Mouse (Mus musculus) thymus, adult 2 months (tissue): Measurements from ENCODE around the gene Xrcc4. TPM values are rescaled to one million over a fixed set of nuclear protein-coding genes. Genes with fewer than 3 reads are reported as not detected.

ENCODE experiments used
- DNase-seq: peaks from one replicate; pipeline ENCODE4 v3.0.0; 2021
- H3K27ac ChIP-seq: fragments of 200-500 bp; 2 replicates; pipeline ENCODE4 v1.5.1; 2012; ENCODE audit warnings: low read length, control low read depth; ENCODE audit not compliant: control insufficient read depth, insufficient read depth
- H3K27me3 ChIP-seq: fragments of 200-500 bp; 2 replicates; pipeline ENCODE4 v1.6.1; 2012; ENCODE audit warnings: mild to moderate bottlenecking, low read length, moderate library complexity, mixed read lengths; ENCODE audit not compliant: control insufficient read depth, insufficient read depth
- H3K36me3 ChIP-seq: fragments of 200-500 bp; 2 replicates; pipeline ENCODE4 v1.6.1; 2012; ENCODE audit warnings: mild to moderate bottlenecking, low read length, moderate library complexity; ENCODE audit not compliant: control insufficient read depth, insufficient read depth
- H3K4me1 ChIP-seq: fragments of 200-500 bp; replicated peaks from 2 replicates; pipeline ENCODE4 v1.6.1; 2012; ENCODE audit warnings: low read length; ENCODE audit not compliant: control insufficient read depth, insufficient read depth
- H3K4me3 ChIP-seq: fragments of 200-500 bp; 2 replicates; pipeline ENCODE4 v1.5.1; 2012; ENCODE audit warnings: mild to moderate bottlenecking, low read length, control low read depth, moderate library complexity; ENCODE audit not compliant: control insufficient read depth, insufficient read depth
- CTCF ChIP-seq: fragments of 200-500 bp; IDR thresholded peaks from 2 replicates; pipeline ENCODE4 v1.5.1; 2012; ENCODE audit warnings: mild to moderate bottlenecking, control low read depth, low read length, moderate library complexity, borderline replicate concordance; ENCODE audit not compliant: control insufficient read depth, poor library complexity, insufficient read depth; ENCODE audit errors: extremely low read depth
- POLR2A ChIP-seq: fragments of 200-500 bp; IDR thresholded peaks from 2 replicates; pipeline ENCODE4 v1.6.1; 2012; ENCODE audit warnings: mild to moderate bottlenecking, low read length, control low read depth, moderate library complexity; ENCODE audit not compliant: control insufficient read depth, poor library complexity, insufficient read depth; ENCODE audit errors: extremely low read depth
- WGBS: fragments of 180-500 bp; shearing (Covaris S2); methylation state at CpG from one replicate; pipeline ENCODE4 v1.1.7; 2018; 5-methylcytosine and 5-hydroxymethylcytosine counted together
- polyA plus RNA-seq: library from polyadenylated mRNA; depleted of rRNA; stranded (reverse); fragments of >200 nt; gene quantifications from 2 replicates; pipeline ENCODE4 v1.2.3, GENCODE M21; 2012

The Xrcc4 gene
- polyA plus RNA-seq, 1 experiment, result 1.9 TPM

DNA sequence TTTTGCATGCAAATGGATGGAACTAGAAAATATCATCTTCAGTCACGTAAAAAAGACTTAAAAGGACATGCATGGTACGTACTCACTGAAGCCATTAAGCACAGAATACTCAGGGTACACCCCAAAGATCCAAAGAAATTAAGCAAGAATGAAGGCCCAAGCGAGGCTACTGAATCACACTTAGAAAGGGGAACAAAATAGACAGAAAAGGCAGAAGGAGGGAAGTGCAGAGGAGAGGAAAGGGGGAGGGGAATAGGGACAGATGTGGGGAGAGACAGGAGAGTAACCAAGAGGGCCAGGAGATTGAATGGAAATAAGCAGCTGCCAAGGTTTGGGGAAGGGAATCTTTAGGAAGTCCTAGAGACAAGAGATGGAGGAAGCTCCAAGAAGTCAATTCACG lies 197.3 kb downstream of the Xrcc4 start:
- no peaks in the 10 kb centered on the region for H3K27me3 ChIP-seq
- H3K4me3 ChIP-seq, result no peak overlapping the region
- 96% methylated on average over 4 of the region's 4 CpGs for WGBS
- TF ChIP-seq POLR2A (no peak), CTCF (no peak)
- H3K27ac ChIP-seq, result no peak overlapping the region
- no peaks in the 10 kb centered on the region for H3K36me3 ChIP-seq
- no peak for DNase-seq
- no peaks in the 10 kb centered on the region for H3K4me1 ChIP-seq

DNA sequence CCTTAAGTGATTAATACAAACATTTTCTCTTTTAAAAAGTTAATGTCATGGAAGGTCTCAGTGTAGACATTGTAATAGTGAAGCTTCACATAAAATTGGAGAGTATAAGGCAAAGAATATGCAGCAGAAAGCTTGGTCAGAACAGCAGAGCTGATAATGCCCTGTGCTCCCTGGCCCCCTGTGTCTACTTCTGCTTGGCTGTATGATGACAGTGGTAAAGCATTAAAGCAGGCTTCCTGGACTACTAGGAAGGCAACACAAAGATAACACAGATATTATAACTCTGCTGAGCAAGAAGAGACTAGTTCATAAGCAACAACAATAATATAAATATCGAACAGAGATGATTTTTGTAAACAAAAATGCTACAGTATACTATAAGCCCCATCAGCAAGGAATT lies 199.2 kb downstream of the Xrcc4 start:
- H3K4me1 ChIP-seq, result no peaks in the 10 kb centered on the region
- no peak for DNase-seq
- no peaks in the 10 kb centered on the region for H3K36me3 ChIP-seq
- H3K27ac ChIP-seq, result no peak overlapping the region
- H3K4me3 ChIP-seq, result no peak overlapping the region
- TF ChIP-seq CTCF (no peak), POLR2A (no peak)
- WGBS, result 98% methylated on average over 1 of the region's 1 CpGs
- no peaks in the 10 kb centered on the region for H3K27me3 ChIP-seq

DNA sequence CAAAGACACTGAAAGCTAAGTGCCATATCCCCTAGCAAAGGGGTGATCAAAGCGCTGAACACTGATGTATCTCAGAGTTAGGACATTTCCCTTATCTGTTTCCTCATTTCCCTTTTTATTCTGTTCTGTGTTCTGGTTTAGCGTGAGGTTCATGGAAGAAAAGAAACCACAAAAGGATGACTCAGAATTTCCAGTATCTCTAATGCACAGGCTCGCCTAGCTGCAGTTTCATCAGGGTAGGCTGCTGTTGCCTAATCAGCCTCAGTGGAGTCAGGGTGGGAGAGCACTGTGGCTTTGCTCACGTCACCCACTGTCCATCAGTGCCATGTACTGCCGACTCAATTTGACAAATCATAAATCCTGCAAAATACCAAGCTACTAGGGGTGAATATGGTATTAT lies 200.3 kb downstream of the Xrcc4 start:
- no peak overlapping the region for H3K4me3 ChIP-seq
- TF ChIP-seq POLR2A (no peak), CTCF (no peak)
- 33% methylated on average over 5 of the region's 5 CpGs for WGBS
- H3K4me1 ChIP-seq, result no peaks in the 10 kb centered on the region
- H3K36me3 ChIP-seq, result no peaks in the 10 kb centered on the region
- DNase-seq, result no peak
- H3K27ac ChIP-seq, result no peak overlapping the region
- H3K27me3 ChIP-seq, result no peaks in the 10 kb centered on the region

DNA sequence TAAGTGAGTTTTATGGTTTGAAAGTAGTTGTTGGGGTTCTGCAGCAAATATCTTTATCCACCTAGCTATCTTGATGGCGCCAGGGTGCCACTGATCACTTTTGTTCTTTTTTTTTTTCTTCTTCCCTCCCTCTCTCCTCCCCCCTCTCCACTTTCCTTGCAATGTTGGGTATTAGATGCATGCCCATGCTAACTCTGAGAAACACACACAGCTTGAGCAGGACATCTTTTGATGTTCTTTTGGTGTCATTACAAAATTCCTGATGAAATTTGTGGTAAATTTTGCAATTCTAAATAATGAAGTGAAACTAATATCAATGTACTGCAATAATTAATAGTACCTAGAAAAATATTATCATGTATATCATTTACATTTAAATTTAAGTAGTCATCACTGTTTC lies 205.9 kb downstream of the Xrcc4 start:
- no peaks in the 10 kb centered on the region for H3K27me3 ChIP-seq
- no peak overlapping the region for H3K27ac ChIP-seq
- H3K4me3 ChIP-seq, result no peak overlapping the region
- H3K36me3 ChIP-seq, result no peaks in the 10 kb centered on the region
- no peak for DNase-seq
- H3K4me1 ChIP-seq, result no peaks in the 10 kb centered on the region
- TF ChIP-seq CTCF, result no peak
- TF ChIP-seq POLR2A, result no peak
- WGBS, result 100% methylated on average over 1 of the region's 1 CpGs

DNA sequence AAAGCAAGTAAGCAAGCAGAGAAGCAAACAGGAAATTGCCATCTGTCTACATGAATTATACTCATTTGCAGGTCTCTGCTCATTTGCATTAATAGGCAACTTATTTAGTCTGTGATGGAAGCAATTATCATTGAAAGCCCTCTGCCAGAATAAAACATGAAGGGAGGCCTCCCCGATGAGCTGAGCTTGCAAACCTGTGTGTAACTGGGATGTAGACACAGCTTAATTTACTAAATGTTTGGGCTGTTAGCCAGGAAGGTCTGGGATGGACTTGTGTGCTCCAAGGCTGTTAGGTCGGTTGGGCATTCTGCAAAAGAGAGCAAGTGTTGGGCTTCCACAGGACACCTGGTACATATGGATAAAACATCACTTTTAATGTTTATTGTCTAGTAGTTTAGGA lies 208.1 kb downstream of the Xrcc4 start:
- no peak for TF ChIP-seq CTCF
- no peak for TF ChIP-seq POLR2A
- 88% methylated on average over 2 of the region's 2 CpGs for WGBS
- no peak for DNase-seq
- Histone ChIP-seq H3K27ac (no peak overlapping the region), H3K27me3 (no peaks in the 10 kb centered on the region), H3K36me3 (no peaks in the 10 kb centered on the region), H3K4me1 (no peaks in the 10 kb centered on the region), H3K4me3 (no peak overlapping the region)

DNA sequence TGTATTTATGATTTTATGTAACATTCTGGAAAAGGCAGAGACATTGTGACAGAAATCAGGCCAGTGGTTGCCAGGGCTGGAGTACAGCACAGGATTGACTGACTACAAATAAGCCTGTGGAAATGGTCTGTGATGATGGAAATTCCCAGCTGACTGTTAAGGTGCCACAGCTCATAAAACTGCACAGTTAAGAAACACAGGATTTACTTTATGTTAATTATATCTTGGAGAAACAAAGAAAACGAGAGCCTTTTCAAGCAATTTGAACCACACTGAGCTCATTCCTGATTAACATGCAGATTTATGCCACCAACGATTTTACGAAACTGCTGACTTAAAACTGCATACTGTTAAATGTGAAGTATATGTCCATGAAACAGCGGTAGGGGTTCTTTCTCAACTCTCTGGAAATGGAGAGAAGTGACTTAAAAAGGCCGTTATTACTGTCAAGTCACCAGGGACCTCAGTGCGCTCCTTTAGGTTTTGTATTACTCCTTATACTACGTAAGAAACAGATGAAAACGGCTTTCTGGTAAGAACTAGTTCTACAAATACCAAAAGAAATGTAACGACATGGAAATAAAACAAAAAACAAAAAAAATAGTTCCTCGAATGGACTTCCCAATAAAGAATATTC lies 210.5 kb downstream of the Xrcc4 start:
- WGBS, result 97% methylated on average over 10 of the region's 10 CpGs
- Histone ChIP-seq H3K36me3 (no peaks in the 10 kb centered on the region), H3K4me3 (no peak overlapping the region), H3K27me3 (no peaks in the 10 kb centered on the region), H3K4me1 (no peaks in the 10 kb centered on the region), H3K27ac (no peak overlapping the region)
- no peak for TF ChIP-seq CTCF
- no peak for TF ChIP-seq POLR2A
- DNase-seq, result no peak

DNA sequence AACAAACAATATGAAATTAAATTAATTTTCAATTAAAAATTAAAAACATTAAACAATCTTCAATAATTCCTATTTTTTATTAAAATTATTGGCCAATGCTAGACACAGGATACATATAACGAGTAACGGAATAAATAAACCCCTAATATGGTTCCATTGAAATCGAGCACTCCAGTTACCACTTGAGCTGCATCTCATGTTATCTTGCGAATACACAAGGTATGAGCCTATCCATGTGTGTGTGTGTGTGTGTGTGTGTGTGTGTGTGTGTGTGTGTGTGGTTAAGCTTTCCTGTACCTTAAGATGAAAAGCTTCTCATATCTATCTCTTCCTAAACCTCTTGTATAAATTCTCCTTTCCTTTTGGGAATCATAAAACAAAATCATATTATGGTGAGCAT lies 213.9 kb downstream of the Xrcc4 start:
- 96% methylated on average over 4 of the region's 4 CpGs for WGBS
- Histone ChIP-seq H3K36me3 (no peaks in the 10 kb centered on the region), H3K4me3 (no peak overlapping the region), H3K27me3 (no peaks in the 10 kb centered on the region), H3K27ac (no peak overlapping the region), H3K4me1 (no peaks in the 10 kb centered on the region)
- no peak for DNase-seq
- no peak for TF ChIP-seq POLR2A
